Mouse (Mus musculus) 416B (cell line): ENCODE results near the gene Abca4.
"Not testable (repeated sequence)": the region's sequence is repeated elsewhere in the genome, so short reads cannot be mapped to it uniquely, and the experiment has no call there.

Experiments
- DNase-seq: peaks from one replicate; pipeline ENCODE4 v3.0.0; 2011; ENCODE audit warnings: low read depth

Abca4 gene

DNA sequence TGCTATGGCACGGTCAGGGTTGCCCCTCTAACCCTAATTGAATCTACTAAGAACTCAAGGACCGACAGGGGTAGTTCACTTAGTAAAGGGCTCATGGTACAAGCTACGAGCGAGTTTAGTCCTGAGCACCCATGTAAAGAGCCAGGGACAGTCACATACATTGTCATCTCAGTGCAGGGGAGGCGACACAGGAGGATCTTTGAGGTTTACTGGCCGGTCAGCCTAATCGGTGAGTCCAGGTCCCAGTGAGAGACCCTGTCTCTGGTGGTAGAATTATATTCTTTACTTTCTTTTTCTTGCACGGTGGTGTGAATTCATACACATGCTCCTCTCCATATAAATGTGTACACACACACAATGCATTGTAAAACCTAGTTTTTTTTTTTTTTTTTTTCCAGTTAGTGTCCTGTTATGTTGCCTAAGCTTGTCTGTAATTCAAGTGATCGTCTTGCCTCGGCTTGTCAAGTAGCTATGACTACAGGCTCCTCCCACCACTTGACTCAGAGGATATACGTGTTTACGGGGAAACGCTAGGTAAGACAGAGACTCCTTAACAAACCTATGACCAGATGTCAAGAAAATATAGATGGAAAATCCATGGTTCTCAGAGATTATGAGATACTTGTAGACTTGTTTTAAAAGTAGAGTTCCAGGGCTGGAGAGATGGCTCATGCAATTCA, 167.3 kb downstream of the Abca4 start:
- DNase-seq = no peak

DNA sequence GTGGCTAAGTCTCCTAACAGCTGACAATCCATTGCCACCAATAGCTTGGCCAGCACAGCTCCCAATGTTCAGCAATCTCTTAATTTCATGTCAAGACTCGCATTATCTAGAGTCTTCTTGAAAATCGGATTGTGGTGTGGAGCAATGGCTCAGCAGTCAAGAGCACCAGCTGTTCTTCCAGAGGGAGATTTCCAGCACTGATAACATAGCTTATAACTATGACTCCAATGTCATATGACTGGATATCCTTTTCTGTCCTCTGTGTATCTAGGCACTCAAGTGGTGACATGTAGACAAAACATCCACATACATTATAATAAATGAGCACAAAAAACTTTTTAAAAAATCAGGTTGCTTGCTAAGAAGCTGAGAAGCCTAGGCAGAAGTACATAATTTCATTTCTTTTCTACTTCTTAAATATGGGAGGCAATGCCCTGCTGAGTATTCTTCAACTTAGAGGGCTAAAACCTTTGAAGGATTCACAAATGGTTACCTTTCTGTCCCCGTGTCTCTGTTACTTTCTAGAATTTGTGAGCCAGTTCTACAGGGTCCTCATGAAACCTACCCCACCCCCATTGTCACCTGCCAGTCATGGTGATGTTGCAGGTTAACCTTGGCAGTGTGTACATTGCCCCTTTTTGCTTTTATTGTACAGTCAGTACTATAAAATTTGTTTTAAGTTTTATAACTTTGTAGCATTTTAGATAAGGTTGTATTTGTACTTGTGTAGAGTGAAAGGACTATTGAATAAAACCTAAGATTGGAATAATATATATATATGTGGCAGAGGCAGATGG, 177.2 kb downstream of the Abca4 start:
- DNase-seq = no peak

DNA sequence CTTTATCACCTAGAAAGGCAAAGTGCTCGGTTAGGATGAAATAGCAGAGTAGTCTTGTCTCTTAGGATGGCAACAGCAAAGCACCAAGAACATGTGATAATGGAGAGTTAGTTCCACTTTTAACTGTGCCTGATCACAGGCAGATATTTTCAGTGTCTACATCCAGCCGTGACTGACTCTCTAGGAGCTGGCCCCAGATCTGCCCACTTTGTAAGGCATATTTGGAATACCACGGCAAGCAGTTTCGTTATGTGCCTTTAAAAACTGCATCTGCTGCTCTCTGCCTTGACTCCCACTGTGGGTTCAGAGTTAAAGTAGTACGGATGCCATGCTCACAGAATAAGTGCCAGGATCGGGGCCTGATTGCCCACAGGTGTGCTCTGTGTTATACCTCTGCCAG, 182.7 kb downstream of the Abca4 start:
- not testable (repeated sequence) for DNase-seq
